Mouse (Mus musculus) layer of hippocampus, adult 9-11 months (tissue): ENCODE measurements around the gene Tvp23b.

Source experiments
- DNase-seq: peaks from one replicate; pipeline ENCODE4 v3.0.0; 2022

Gene Tvp23b

GRCm38 (mm10) chr11:62879220-62880048 lies at the start of gene Tvp23b:
Tvp23b (plus strand) TSS chr11:62879455.
- DNase-seq: peak; percentile 98

DNA sequence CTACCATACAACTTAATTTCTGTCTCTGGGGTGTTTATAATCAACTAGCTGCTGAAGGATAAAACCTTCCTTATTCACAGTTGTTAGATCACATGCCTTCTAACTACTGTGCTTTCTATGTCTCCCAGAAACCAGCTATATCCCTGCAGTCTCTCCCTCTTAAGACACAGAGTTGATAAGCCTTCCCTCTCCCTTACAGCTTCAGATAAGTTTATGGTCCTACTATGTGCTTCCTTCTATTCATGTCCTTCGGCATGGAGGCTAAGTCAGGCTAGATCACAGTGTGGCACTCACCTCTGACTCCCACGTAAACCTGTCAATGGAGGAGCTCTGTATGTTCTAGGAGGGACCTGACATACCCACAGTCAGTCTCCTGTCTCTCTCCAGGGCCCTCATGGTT lies 48.9 kb upstream of the Tvp23b start:
- DNase-seq: no peak

DNA sequence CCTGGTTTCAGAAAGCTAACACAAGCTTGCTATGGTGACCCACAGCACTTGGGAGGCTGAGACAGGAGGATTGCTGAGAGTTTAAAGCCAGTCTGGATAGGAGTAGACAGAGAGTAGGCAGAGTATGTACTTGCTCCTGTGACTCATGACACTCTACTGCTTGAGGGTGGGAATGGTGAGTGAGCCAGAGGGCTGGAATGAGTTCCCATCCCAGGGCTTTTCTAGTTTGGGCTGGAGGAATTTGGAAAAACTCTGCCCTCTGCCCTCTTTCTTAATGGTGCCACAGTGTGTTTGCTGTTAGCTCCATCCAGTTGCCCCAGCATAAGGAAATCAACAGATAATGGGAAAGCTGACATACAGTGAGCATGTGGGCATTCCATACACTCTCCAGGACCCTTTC lies 47.3 kb upstream of the Tvp23b start:
- no peak for DNase-seq

- no peak for DNase-seq
Observed at GRCm38 (mm10) chr11:62844562-62844961, 34.7 kb upstream of the Tvp23b start.

- no peak for DNase-seq
Observed at GRCm38 (mm10) chr11:62845730-62846129, 33.5 kb upstream of the Tvp23b start.

DNA sequence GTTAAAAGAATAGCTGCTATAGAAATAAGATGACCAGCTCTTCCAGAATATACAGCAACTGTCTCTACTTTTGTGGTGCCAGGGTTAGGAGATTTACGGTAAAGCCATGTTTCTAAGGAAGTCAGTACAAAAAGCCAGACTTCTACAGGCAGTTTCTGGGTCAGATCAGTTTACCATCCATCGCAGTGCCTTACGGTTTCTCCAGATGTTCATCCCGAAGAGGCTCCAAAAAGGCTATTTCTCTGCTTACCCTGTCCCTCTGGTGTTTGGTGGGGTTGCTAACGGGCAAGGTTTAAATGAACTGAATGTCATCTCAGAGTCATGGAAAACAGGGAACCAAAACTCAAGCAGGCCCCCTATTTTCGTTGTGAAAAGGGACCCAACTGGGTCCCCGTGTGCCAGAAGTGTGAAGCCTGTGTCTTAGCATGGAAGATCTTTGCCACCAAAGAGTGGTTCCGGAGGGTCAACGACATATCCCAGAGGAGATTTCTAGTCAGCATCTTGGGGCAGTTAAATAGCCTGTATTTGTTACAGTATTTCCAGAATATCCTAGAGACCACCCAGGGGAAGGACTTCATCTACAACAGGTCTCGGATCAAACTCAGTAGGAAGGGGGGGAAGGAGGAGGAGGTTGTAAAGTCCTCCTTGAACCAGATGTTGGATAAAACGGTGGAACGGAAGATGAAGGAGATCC lies 32.1 kb upstream of the Tvp23b start, which contains the start of gene Fbxw10:
Gene Fbxw10 (plus strand): TSS at position 109 of the 694 bp plus-strand sequence.
- DNase-seq: peak; percentile 13

GRCm38 (mm10) chr11:62847655-62848191 lies 31.5 kb upstream of the Tvp23b start:
- peak; percentile 20 for DNase-seq

GRCm38 (mm10) chr11:62848301-62848700 lies 31.0 kb upstream of the Tvp23b start:
- DNase-seq: no peak

- no peak for DNase-seq
Observed at GRCm38 (mm10) chr11:62851199-62851598, 28.1 kb upstream of the Tvp23b start.

GRCm38 (mm10) chr11:62853334-62853733 lies 25.9 kb upstream of the Tvp23b start:
- DNase-seq: no peak

GRCm38 (mm10) chr11:62865562-62865961 lies 13.7 kb upstream of the Tvp23b start:
- DNase-seq: no peak

GRCm38 (mm10) chr11:62866685-62867084 lies 12.6 kb upstream of the Tvp23b start:
- DNase-seq: no peak

DNA sequence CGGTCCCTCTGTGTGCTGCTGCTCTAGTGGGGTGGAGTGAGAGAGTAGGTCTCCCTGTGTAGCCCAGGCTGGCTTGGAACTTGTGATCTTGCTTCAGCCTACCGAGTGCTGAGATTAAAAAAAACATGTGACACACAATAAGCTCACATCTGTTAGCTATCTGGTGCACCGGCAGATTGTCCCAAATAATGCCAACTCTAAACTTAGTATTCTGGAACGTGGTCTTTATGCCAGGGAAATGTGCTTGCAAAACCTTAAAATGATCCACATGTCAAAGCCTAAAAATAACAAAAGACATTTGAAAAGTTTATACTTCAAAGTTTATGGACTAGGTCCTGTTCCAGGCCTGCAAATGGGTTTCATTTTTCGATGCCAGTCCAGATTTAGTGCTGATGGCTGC lies 10.1 kb upstream of the Tvp23b start:
- DNase-seq: peak; percentile 63

GRCm38 (mm10) chr11:62869715-62870371 lies 9.4 kb upstream of the Tvp23b start:
- DNase-seq: no peak

GRCm38 (mm10) chr11:62873479-62873878 lies 5.8 kb upstream of the Tvp23b start:
- DNase-seq: no peak

DNA sequence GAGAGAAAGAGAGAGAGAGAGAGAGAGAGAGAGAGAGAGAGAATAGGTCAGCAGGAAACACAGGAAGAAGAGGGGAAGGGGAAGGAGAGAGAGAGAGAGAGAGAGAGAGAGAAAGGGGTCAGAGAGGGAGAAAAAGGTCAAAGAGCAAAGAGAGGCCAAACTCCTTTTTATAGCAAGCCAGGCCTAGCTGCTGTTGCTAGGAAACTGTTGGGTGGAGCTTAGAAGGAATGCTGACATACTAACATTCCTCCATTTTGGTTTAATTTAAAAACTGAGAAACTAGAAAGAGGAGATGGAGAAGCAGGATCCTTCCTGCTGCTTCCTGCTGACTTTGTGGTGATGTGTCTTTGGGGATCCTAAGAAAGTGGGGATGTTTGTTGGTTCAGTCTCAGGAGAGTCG lies 3.6 kb upstream of the Tvp23b start:
- DNase-seq: no peak

DNA sequence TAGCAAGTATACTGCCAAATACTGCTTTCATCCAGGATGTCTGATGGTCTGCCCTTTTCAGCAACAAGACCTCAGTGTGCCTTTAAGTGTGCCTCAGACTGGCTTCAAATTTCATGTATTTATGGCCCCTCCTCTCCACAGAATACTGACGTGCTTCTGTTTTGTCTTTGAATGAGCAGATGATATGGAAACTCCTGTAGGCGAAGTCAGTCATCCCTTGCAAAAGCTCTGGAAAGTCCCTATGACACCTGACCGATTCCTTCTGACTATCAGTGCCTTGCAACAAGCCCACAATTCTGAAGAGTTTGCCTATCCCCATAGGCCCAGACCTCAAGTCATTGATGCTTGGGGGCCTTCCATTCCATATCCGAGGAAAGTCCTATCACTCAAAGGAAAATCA lies 2.8 kb upstream of the Tvp23b start:
- no peak for DNase-seq

GRCm38 (mm10) chr11:62877391-62877790 lies 1.9 kb upstream of the Tvp23b start:
- DNase-seq: no peak

DNA sequence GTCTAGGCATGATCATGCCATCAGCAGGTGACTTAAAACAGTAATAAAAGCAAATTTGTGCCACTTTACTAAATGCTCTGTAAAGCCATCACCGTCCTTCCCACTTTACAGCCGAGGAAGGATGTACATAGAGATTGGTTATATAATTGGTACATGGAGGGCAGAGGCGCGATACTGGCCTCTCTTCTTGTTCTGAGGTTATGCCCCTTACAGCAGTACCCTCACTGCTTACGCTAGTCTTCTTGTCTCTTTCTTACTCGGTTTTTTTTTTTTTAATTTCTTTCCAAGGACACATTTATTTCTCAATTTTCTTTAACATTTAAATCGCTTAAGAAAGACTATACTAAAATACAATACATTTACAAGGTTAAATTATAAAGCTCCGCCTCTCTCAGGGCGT lies 527 bp upstream of the Tvp23b start:
- no peak for DNase-seq

DNA sequence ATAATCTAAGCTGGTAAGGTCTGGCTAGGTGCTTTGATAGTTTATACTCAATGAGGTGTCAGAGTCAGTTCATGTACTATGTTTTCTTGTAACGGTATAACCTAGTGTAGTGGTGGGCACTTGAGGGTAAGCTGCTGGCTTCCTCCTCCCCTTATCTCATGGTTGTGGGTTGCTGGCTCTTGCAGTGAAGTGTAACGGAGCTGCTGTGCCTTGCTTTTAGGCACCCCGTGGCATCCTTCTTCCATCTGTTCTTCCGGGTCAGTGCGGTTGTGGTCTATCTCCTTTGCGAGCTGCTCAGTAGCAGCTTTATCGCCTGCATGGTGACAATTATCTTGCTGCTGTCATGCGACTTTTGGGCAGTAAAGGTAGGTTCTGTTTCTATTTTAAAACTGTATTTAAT lies 4.2 kb downstream of the Tvp23b start:
- DNase-seq: no peak

- no peak for DNase-seq
Observed at GRCm38 (mm10) chr11:62885323-62885722, 6.1 kb downstream of the Tvp23b start.

- no peak for DNase-seq
Observed at GRCm38 (mm10) chr11:62890796-62891195, 11.5 kb downstream of the Tvp23b start.

DNA sequence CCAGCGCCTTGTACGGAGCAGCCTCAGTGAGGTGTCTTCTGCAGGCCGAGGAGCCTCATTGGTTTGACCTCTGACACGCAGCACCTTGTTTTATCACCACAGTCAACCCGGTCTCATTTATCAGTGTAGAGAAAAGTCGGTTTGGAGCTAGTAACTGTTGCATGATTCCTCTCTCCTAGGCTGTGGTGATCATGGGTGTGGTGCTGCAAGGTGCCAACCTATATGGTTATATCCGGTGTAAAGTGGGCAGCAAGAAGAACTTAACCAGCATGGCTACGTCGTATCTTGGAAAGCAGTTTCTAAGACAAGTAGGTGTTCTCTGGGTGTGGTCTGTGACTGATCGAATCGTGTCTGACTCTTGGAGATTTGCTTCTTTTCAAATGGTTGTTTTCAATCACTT lies 12.5 kb downstream of the Tvp23b start:
- no peak for DNase-seq
